Mouse (Mus musculus): ENCODE results near the gene Ncs1. TPM values are rescaled to one million over a fixed set of nuclear protein-coding genes. Genes with fewer than 3 reads are reported as not detected.
A peak's percentile ranks its signal among the peaks of the same experiment; 100 is the strongest.

Gene Ncs1
- polyA plus RNA-seq, 1 experiment from 2014 or later = 51.7 TPM

DNA sequence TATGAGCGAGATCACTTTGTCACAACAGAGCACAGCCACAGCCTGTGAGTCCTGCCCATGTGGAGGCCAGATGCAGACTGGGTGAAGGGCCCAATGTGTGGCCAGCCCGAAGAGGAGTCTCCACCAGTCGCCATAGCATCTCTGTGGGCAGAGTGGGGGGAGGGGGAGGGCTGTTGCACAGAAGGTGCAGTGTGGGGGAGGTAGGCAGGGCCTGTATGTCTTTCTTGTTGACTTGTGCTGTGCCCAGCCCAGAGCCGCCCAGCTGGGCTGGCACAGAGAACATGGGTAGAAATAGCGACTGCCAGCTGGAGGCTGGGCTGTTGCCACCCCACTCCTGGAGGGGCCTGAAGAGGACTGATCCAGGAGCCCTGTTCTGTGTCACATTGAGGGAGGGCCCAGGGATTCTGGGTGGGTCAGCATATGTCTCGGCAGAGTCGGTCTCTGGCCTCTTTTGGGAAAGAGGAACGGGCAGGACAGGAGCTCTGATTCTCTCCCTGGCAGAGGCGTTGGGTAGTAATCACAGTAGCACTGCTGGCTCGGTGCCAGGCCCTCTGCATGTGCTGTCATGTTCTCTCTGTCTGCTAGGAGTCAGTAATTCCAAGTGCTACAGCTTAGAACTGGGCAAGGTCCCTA, 18.2 kb downstream of the Ncs1 start:
- H3K4me2 ChIP-seq (ENCODE audit: low read length) = peak overlapping the region; percentile 26
- H3K36me3 ChIP-seq (ENCODE audit: control insufficient read depth, insufficient read depth, low read length) = 0 out of 2 replicates have a peak, but pooled peaks cover 4% of the 10 kb centered on the region
- peak overlapping the region; percentile 59 for H3K9ac ChIP-seq (ENCODE audit: low read length)
- peak overlapping the region; percentile 76 to 88 for H3K27ac ChIP-seq (replicated peaks in 1 of 2; ENCODE audit: control insufficient read depth in 1 of 2, insufficient read depth in 1 of 2, low read depth in 2 of 2, low read length in 2 of 2)
- 20% methylated on average over 10 of the region's 10 CpGs for WGBS
- no peaks in the 10 kb centered on the region for H3K9me3 ChIP-seq (ENCODE audit: control insufficient read depth, low read length)
- H3K4me1 ChIP-seq (ENCODE audit: control insufficient read depth in 2 of 2, insufficient read depth in 2 of 2, low read length in 2 of 2) = peaks cover 66 to 83% of the 10 kb centered on the region in 2 experiments
- ATAC-seq (ENCODE audit: insufficient number of reproducible peaks, insufficient read depth, low FRiP score, low read depth) = peak; percentile 36; the same call in 1 of the 2 replicates
- H3K27me3 ChIP-seq (ENCODE audit: control insufficient read depth, insufficient read depth, low read length) = no peaks in the 10 kb centered on the region
- no peak overlapping the region for H3K4me3 ChIP-seq (ENCODE audit: control insufficient read depth in 1 of 2, insufficient read depth in 1 of 2, low read depth in 1 of 2, low read length in 2 of 2)

DNA sequence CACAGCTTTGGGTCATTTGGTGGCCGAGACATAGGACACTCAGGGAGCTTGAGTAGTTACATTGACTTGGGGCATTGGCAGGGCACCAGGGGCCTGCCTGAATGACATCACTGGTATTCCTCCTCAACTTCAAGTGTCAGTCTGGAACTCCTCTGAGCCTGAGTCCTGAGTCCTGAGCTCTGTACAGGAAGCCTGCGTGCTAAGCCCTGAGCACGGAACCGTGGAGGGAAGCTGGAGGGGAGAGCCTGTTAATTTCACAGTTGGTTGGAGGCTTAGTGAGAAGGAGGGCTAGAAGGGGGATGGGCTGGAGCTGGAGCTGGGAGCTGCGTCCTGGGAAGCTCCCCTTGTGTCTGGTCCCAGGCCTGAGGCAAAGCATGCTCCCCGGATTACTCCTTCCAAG, 21.8 kb downstream of the Ncs1 start:
- Histone ChIP-seq H3K9ac (ENCODE audit: low read length) (no peak overlapping the region), H3K9me3 (ENCODE audit: control insufficient read depth, low read length) (no peaks in the 10 kb centered on the region), H3K27ac (replicated peaks in 1 of 2; ENCODE audit: control insufficient read depth in 1 of 2, insufficient read depth in 1 of 2, low read depth in 2 of 2, low read length in 2 of 2) (no peak overlapping the region), H3K27me3 (ENCODE audit: control insufficient read depth, insufficient read depth, low read length) (no peaks in the 10 kb centered on the region), H3K4me3 (ENCODE audit: control insufficient read depth in 1 of 2, insufficient read depth in 1 of 2, low read depth in 1 of 2, low read length in 2 of 2) (no peak overlapping the region), H3K36me3 (ENCODE audit: control insufficient read depth, insufficient read depth, low read length) (peaks cover 13% of the 10 kb centered on the region; the same call in 1 of the 2 replicates), H3K4me1 (ENCODE audit: control insufficient read depth in 2 of 2, insufficient read depth in 2 of 2, low read length in 2 of 2) (peaks cover 46 to 62% of the 10 kb centered on the region in 2 experiments), H3K4me2 (ENCODE audit: low read length) (no peak overlapping the region)
- no peak for ATAC-seq (ENCODE audit: insufficient number of reproducible peaks, insufficient read depth, low FRiP score, low read depth)
- 40% methylated on average over 6 of the region's 6 CpGs for WGBS

DNA sequence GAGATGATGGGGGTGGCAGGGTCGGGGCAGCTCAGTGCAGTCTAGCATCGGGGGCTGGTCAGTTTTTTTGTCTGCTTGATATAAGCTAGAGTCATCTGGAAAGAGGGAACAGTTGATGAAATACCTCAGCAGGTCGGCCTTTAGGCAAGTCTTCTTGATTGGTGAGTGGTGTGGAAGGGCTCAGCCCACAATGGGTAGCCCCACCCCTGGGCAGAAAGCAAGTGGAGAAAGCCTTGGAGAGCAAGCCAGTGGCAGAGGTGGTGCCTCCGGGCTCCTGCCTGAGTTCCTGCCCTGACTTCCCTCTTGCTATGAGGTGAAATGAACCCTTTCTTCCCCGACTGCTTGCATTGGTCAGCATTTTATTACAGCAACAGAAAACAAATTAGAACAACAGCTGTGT, 23.0 kb downstream of the Ncs1 start:
- no peaks in the 10 kb centered on the region for H3K27me3 ChIP-seq (ENCODE audit: control insufficient read depth, insufficient read depth, low read length)
- no peak overlapping the region for H3K4me2 ChIP-seq (ENCODE audit: low read length)
- ATAC-seq (ENCODE audit: insufficient number of reproducible peaks, insufficient read depth, low FRiP score, low read depth) = no peak
- WGBS = 55% methylated on average over 5 of the region's 5 CpGs
- peaks cover 34 to 50% of the 10 kb centered on the region in 2 experiments for H3K4me1 ChIP-seq (ENCODE audit: control insufficient read depth in 2 of 2, insufficient read depth in 2 of 2, low read length in 2 of 2)
- peaks cover 18% of the 10 kb centered on the region; the same call in 1 of the 2 replicates for H3K36me3 ChIP-seq (ENCODE audit: control insufficient read depth, insufficient read depth, low read length)
- H3K9me3 ChIP-seq (ENCODE audit: control insufficient read depth, low read length) = no peaks in the 10 kb centered on the region
- H3K27ac ChIP-seq (replicated peaks in 1 of 2; ENCODE audit: control insufficient read depth in 1 of 2, insufficient read depth in 1 of 2, low read depth in 2 of 2, low read length in 2 of 2) = no peak overlapping the region
- no peak overlapping the region for H3K4me3 ChIP-seq (ENCODE audit: control insufficient read depth in 1 of 2, insufficient read depth in 1 of 2, low read depth in 1 of 2, low read length in 2 of 2)
- peak overlapping the region; percentile 27; the same call in 1 of the 2 replicates for H3K9ac ChIP-seq (ENCODE audit: low read length)

DNA sequence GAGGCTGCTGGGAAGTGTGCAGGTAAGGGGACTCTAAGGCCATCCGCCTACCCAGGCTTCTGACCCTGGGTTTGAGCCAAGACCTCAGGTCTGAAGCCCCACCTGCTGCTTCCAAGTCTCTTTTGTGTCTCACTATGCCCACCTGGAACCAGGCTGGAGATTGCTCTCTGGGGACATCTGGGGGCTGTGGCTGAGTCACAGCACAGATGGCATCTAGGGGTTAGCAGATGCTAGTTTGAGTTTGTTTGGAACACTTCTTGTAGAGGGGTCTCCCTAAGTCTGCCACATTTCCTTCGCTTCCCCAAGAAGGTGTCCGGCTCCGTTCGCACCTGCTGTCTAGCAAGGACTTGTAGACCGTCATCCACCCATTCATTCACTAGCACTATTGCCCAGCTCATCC, 23.6 kb downstream of the Ncs1 start:
- Histone ChIP-seq H3K4me2 (ENCODE audit: low read length) (no peak overlapping the region), H3K27ac (replicated peaks in 1 of 2; ENCODE audit: control insufficient read depth in 1 of 2, insufficient read depth in 1 of 2, low read depth in 2 of 2, low read length in 2 of 2) (no peak overlapping the region), H3K4me1 (ENCODE audit: control insufficient read depth in 2 of 2, insufficient read depth in 2 of 2, low read length in 2 of 2) (peaks cover 28 to 45% of the 10 kb centered on the region in 2 experiments), H3K9ac (ENCODE audit: low read length) (peak overlapping the region; percentile 27; the same call in 1 of the 2 replicates), H3K4me3 (ENCODE audit: control insufficient read depth in 1 of 2, insufficient read depth in 1 of 2, low read depth in 1 of 2, low read length in 2 of 2) (no peak overlapping the region), H3K36me3 (ENCODE audit: control insufficient read depth, insufficient read depth, low read length) (peaks cover 18% of the 10 kb centered on the region; the same call in 1 of the 2 replicates), H3K27me3 (ENCODE audit: control insufficient read depth, insufficient read depth, low read length) (no peaks in the 10 kb centered on the region), H3K9me3 (ENCODE audit: control insufficient read depth, low read length) (no peaks in the 10 kb centered on the region)
- ATAC-seq (ENCODE audit: insufficient number of reproducible peaks, insufficient read depth, low FRiP score, low read depth) = no peak
- WGBS = over 99% methylated on average over 6 of the region's 6 CpGs

DNA sequence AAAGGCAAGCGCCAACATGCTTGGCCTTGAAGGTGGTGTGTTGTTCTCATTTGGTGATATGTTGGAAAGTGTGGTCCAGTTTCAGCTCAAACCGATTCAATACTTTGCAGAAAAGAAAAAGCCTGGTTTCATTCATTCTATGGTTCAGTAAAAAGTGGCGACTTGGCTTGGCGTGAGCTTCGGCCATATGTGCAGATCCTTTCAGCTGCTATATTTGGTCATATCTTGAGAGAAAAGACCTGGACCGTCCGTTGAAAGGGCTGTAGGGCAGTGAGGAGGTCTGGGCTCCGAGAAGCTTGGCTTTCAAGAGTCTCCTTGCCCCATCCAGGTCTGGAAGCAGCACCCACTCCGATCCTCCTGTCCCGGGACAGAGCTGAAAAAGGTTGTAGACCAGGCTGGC, 24.2 kb downstream of the Ncs1 start:
- Histone ChIP-seq H3K27ac (replicated peaks in 1 of 2; ENCODE audit: control insufficient read depth in 1 of 2, insufficient read depth in 1 of 2, low read depth in 2 of 2, low read length in 2 of 2) (no peak overlapping the region), H3K4me2 (ENCODE audit: low read length) (no peak overlapping the region), H3K27me3 (ENCODE audit: control insufficient read depth, insufficient read depth, low read length) (no peaks in the 10 kb centered on the region), H3K9ac (ENCODE audit: low read length) (no peak overlapping the region), H3K36me3 (ENCODE audit: control insufficient read depth, insufficient read depth, low read length) (peaks cover 18% of the 10 kb centered on the region; the same call in 1 of the 2 replicates), H3K4me3 (ENCODE audit: control insufficient read depth in 1 of 2, insufficient read depth in 1 of 2, low read depth in 1 of 2, low read length in 2 of 2) (no peak overlapping the region), H3K9me3 (ENCODE audit: control insufficient read depth, low read length) (no peaks in the 10 kb centered on the region), H3K4me1 (ENCODE audit: control insufficient read depth in 2 of 2, insufficient read depth in 2 of 2, low read length in 2 of 2) (peaks cover 23 to 38% of the 10 kb centered on the region in 2 experiments; a peak in 3 of 4 replicates)
- WGBS = 93% methylated on average over 10 of the region's 10 CpGs
- ATAC-seq (ENCODE audit: insufficient number of reproducible peaks, insufficient read depth, low FRiP score, low read depth) = no peak

DNA sequence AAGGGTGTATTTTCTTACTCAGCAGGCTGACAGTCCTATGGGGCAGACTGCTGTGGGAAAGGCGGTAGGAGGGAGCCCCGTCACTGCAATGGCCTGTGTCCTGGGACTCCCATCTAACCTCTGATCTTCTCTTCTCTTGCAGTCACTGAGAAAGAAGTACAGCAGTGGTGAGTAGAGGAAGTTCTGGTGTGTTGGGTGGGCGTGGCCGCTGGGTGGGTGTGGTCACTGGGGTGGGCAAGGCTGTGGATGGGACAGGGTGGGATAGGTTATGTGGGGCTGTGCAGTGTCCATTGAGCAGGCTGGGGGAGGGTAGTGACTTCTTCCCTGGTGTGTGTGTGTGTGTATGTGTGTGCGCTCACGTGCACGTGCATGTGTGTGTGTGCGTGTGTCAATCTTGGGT, 24.8 kb downstream of the Ncs1 start:
- H3K4me3 ChIP-seq (ENCODE audit: control insufficient read depth in 1 of 2, insufficient read depth in 1 of 2, low read depth in 1 of 2, low read length in 2 of 2) = no peak overlapping the region
- H3K36me3 ChIP-seq (ENCODE audit: control insufficient read depth, insufficient read depth, low read length) = peaks cover 18% of the 10 kb centered on the region; the same call in 1 of the 2 replicates
- no peaks in the 10 kb centered on the region for H3K27me3 ChIP-seq (ENCODE audit: control insufficient read depth, insufficient read depth, low read length)
- H3K9me3 ChIP-seq (ENCODE audit: control insufficient read depth, low read length) = no peaks in the 10 kb centered on the region
- no peak overlapping the region for H3K4me2 ChIP-seq (ENCODE audit: low read length)
- no peak for ATAC-seq (ENCODE audit: insufficient number of reproducible peaks, insufficient read depth, low FRiP score, low read depth)
- H3K4me1 ChIP-seq (ENCODE audit: control insufficient read depth in 2 of 2, insufficient read depth in 2 of 2, low read length in 2 of 2) = peaks cover 17 to 32% of the 10 kb centered on the region in 2 experiments; a peak in 3 of 4 replicates
- no peak overlapping the region for H3K27ac ChIP-seq (replicated peaks in 1 of 2; ENCODE audit: control insufficient read depth in 1 of 2, insufficient read depth in 1 of 2, low read depth in 2 of 2, low read length in 2 of 2)
- WGBS = 85% methylated on average over 8 of the region's 8 CpGs
- no peak overlapping the region for H3K9ac ChIP-seq (ENCODE audit: low read length)

DNA sequence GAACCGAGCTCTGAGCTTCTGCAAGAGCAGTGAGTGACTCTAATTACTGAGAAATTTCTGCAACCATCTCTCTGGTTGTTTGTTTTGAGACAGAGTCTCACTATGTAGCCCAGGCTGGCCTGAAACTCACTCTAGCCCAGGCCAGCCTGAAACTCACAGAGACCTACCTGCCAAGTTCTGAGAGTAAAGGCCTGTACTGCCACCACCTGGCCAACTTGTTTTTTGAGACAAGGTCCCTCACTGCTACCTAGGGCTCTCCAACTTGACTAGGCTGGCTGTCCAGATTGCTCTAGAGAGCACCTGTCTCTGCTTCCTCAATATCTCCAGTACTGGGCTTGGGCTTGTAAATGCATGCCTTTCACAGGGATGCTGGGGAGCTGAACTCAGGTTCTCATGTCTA, 25.4 kb downstream of the Ncs1 start:
- H3K9me3 ChIP-seq (ENCODE audit: control insufficient read depth, low read length) = no peaks in the 10 kb centered on the region
- no peak overlapping the region for H3K27ac ChIP-seq (replicated peaks in 1 of 2; ENCODE audit: control insufficient read depth in 1 of 2, insufficient read depth in 1 of 2, low read depth in 2 of 2, low read length in 2 of 2)
- H3K4me2 ChIP-seq (ENCODE audit: low read length) = no peak overlapping the region
- 90% methylated on average over 1 of the region's 1 CpGs for WGBS
- H3K27me3 ChIP-seq (ENCODE audit: control insufficient read depth, insufficient read depth, low read length) = no peaks in the 10 kb centered on the region
- H3K4me3 ChIP-seq (ENCODE audit: control insufficient read depth in 1 of 2, insufficient read depth in 1 of 2, low read depth in 1 of 2, low read length in 2 of 2) = no peak overlapping the region
- ATAC-seq (ENCODE audit: insufficient number of reproducible peaks, insufficient read depth, low FRiP score, low read depth) = no peak
- no peak overlapping the region for H3K9ac ChIP-seq (ENCODE audit: low read length)
- H3K4me1 ChIP-seq (ENCODE audit: control insufficient read depth in 2 of 2, insufficient read depth in 2 of 2, low read length in 2 of 2) = peaks cover 11 to 26% of the 10 kb centered on the region in 2 experiments; a peak in 3 of 4 replicates
- peaks cover 18% of the 10 kb centered on the region; the same call in 1 of the 2 replicates for H3K36me3 ChIP-seq (ENCODE audit: control insufficient read depth, insufficient read depth, low read length)
